Mouse (Mus musculus): ENCODE data around the gene Pga5. TPM values are rescaled to one million over a fixed set of nuclear protein-coding genes. Genes with fewer than 3 reads are reported as not detected.

Pga5 gene
- 3.1 and 4.9 TPM in 2 replicates for total RNA-seq (2012; rRNA removed)

DNA sequence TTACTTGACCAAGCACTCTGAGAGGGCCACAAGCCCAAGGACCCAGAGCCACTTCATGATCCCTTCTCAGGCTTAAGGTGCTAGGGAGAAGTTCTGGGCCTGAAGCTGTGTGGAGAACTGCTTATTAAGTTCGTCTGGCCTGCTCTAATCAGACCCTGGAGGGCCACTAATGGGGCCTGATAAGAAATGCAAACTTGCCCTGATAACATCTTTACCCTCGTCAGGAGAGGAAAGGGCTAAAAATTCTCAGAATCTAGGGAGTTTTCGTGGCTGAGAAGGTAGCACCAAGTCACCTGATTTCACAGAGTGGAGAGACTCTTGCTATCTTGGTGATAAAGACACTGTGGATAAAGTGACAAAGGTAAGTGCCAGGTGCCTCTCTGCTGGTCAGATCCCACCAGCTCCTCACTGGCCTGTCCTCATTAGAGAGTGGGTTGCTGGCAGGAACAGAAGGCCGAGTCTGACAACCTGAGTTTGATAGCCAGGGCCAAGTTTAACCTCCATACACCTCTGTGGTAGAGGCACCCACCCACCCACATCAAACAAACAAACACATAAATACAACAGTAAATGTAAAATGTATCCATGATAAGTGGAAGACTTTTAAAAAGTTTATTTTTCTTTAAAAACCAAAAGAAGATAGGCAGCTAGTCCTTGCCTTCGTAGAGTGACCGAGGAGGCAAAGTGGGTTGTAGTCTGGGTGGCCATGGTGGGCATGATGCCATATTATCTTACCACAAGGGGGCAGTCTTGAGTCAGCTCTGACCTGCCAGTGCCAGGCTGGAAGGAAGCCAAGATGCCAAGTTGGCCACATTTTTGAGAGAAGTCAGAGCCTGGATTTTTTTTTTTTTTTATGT is at the start of gene Pga5:
Gene Pga5, minus strand, starts transcription at position 157 of the 857 bp plus-strand sequence.
- in situ Hi-C loops (cut with MboI; ENCODE audit: low sequenced_read_pairs in 2 of 2, unreplicated experiment in 2 of 2) = no loop called here
- no peak within 1 kb of the TSS for H3K27ac ChIP-seq (ENCODE audit: insufficient read depth, low read depth, low read length, poor library complexity, severe bottlenecking)
- TF ChIP-seq MAFK (IDR thresholded peaks at IDR 0.05; ENCODE audit: insufficient read depth, low read depth, low read length) (no peak), CHD2 (IDR thresholded peaks at IDR 0.05; ENCODE audit: low read depth, low read length) (no peak), ZNF384 (IDR thresholded peaks at IDR 0.05; ENCODE audit: low read depth, low read length) (no peak), ZC3H11A (IDR thresholded peaks at IDR 0.05; ENCODE audit: borderline replicate concordance, low read depth, low read length) (peak; percentile 11; the same call in 1 of the 2 replicates)

DNA sequence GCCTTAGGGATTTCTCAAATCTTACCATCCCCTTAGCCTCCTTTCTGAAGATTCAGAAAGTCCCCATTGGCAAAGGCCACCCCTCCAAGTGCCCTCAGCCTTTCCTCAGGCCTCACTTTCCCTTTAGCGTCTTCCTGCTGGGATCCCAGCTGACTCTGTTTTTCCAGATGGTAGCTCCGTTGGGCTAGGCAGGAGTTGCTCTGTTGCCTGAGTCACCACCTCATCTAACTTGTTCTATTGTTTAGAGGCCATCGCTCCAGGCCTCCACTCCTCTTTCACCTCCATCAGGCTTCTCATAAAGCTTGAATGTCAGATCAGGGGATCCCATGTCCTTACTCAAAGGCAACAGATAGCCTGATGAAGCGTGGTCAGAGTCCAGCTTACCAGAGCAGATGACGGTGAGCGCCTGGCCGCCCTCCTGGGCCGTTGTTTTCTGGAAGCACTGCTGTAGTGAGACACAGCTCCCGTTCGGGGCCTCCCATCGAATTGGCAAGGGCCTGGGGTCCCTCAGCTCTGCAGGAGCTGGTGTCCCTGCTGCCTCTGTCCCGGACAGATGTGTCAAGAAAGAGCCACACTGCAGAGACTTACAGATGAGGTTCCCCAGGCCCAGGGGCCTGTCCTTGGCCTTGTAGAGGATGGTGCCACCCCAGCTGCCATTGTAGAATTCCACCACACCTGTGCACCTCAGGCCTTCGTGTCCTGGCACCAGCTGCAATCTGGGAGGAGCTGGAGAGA is 46.9 kb upstream of the Pga5 start:
- H3K9ac ChIP-seq (ENCODE audit: insufficient read depth, low read depth, low read length, poor library complexity, severe bottlenecking) = no peak overlapping the region
- DNase-seq (ENCODE audit: low read depth, low spot score) = no peak
- H3K4me1 ChIP-seq (ENCODE audit: control insufficient read depth in 2 of 2, insufficient read depth in 2 of 2, low read length in 2 of 2, poor library complexity in 1 of 2) = peaks cover 0 to 18% of the 10 kb centered on the region in 2 experiments; a peak in 3 of 4 replicates
- no peak for TF ChIP-seq HCFC1 (IDR thresholded peaks at IDR 0.05; ENCODE audit: borderline replicate concordance, insufficient read depth, low read length)
- TF ChIP-seq CHD2 (IDR thresholded peaks at IDR 0.05; ENCODE audit: low read depth, low read length) = no peak
- TF ChIP-seq ZNF384 (IDR thresholded peaks at IDR 0.05; ENCODE audit: low read depth, low read length) = no peak
- H3K4me3 ChIP-seq (ENCODE audit: insufficient read depth in 1 of 2, low read depth in 1 of 2, low read length in 2 of 2, poor library complexity in 1 of 2, severe bottlenecking in 1 of 2) = no peak overlapping the region
- no peaks in the 10 kb centered on the region for H3K9me3 ChIP-seq (ENCODE audit: control insufficient read depth, insufficient read depth, low read depth, low read length)
- no peaks in the 10 kb centered on the region for H3K36me3 ChIP-seq (ENCODE audit: control insufficient read depth, insufficient read depth, low read length, poor library complexity, severe bottlenecking)
- in situ Hi-C loops (cut with MboI; ENCODE audit: low sequenced_read_pairs in 2 of 2, unreplicated experiment in 2 of 2) = loop anchor here in 1 of 2 experiments (25.0 kb wide), 1 partner anchor 238 kb away; the partner anchor contains the start of gene Ms4a10
- no peak overlapping the region for H3K27ac ChIP-seq (ENCODE audit: insufficient read depth, low read depth, low read length, poor library complexity, severe bottlenecking)

More for the DNA sequence above, at the start of gene Pga5:
- DNase-seq (ENCODE audit: low read depth, low spot score) = no peak
- H3K9ac ChIP-seq (ENCODE audit: insufficient read depth, low read depth, low read length, poor library complexity, severe bottlenecking) = no peak within 1 kb of the TSS
- H3K4me3 ChIP-seq (ENCODE audit: insufficient read depth in 1 of 2, low read depth in 1 of 2, low read length in 2 of 2, poor library complexity in 1 of 2, severe bottlenecking in 1 of 2) = no peak within 1 kb of the TSS
- H3K4me1 ChIP-seq (ENCODE audit: control insufficient read depth in 2 of 2, insufficient read depth in 2 of 2, low read length in 2 of 2, poor library complexity in 1 of 2) = peaks cover 2 to 7% of the 10 kb centered on the region in 2 experiments; a peak in 3 of 4 replicates
- no peaks in the 10 kb centered on the region for H3K9me3 ChIP-seq (ENCODE audit: control insufficient read depth, insufficient read depth, low read depth, low read length)
- no peaks in the 10 kb centered on the region for H3K36me3 ChIP-seq (ENCODE audit: control insufficient read depth, insufficient read depth, low read length, poor library complexity, severe bottlenecking)

DNA sequence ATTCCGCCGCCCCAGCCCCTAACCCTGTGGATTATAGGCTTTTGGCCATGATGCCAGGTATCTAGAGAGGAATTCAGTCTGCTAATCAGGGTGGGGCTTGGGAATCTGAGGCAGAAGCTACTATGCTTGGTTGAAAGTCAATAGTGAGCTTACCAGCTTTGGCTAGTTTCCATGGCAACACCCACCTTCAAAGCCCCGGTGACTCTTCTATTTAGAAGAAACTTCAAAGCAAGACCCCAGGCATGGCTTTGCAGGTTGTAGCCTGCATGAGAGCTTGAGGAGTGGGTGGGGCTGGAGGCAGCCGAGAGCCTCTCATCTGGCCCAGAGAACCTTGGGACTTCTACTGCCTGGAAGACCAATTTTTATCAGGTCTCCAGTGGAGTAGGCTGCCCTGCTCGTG is 45.8 kb upstream of the Pga5 start:
- TF ChIP-seq MAFK (IDR thresholded peaks at IDR 0.05; ENCODE audit: insufficient read depth, low read depth, low read length) (no peak), ZC3H11A (IDR thresholded peaks at IDR 0.05; ENCODE audit: borderline replicate concordance, low read depth, low read length) (no peak), CHD2 (IDR thresholded peaks at IDR 0.05; ENCODE audit: low read depth, low read length) (no peak), ZNF384 (IDR thresholded peaks at IDR 0.05; ENCODE audit: low read depth, low read length) (no peak), HCFC1 (IDR thresholded peaks at IDR 0.05; ENCODE audit: borderline replicate concordance, insufficient read depth, low read length) (no peak)
- Histone ChIP-seq H3K9me3 (ENCODE audit: control insufficient read depth, insufficient read depth, low read depth, low read length) (no peaks in the 10 kb centered on the region), H3K4me1 (ENCODE audit: control insufficient read depth in 2 of 2, insufficient read depth in 2 of 2, low read length in 2 of 2, poor library complexity in 1 of 2) (peaks cover 0 to 18% of the 10 kb centered on the region in 2 experiments; a peak in 3 of 4 replicates), H3K36me3 (ENCODE audit: control insufficient read depth, insufficient read depth, low read length, poor library complexity, severe bottlenecking) (no peaks in the 10 kb centered on the region), H3K4me3 (ENCODE audit: insufficient read depth in 1 of 2, low read depth in 1 of 2, low read length in 2 of 2, poor library complexity in 1 of 2, severe bottlenecking in 1 of 2) (no peak overlapping the region), H3K27ac (ENCODE audit: insufficient read depth, low read depth, low read length, poor library complexity, severe bottlenecking) (no peak overlapping the region), H3K9ac (ENCODE audit: insufficient read depth, low read depth, low read length, poor library complexity, severe bottlenecking) (no peak overlapping the region)
- DNase-seq (ENCODE audit: low read depth, low spot score) = peak; percentile 78
- in situ Hi-C loops (cut with MboI; ENCODE audit: low sequenced_read_pairs in 2 of 2, unreplicated experiment in 2 of 2) = loop anchor here in 1 of 2 experiments (25.0 kb wide), 1 partner anchor 239 kb away; the partner anchor contains the start of gene Ms4a10

DNA sequence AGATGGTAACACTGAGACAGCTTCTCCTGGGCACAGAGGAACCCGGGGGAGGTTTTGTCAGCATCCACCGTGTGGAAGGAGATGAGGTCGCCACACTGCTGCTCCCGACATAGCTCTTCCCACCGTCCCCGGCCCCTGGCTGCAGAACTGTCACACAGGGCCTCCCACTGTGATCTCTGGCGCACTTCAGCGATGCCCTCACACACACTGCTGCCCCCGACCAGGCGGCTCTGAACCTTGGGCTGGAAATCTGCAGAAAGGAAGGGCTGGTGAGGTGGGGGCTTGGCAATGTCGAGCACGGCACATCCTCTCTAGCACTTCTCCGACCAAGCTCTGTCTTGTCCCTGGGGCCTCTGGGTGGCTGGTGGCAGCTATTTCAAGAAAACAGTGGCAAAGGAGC is 45.2 kb upstream of the Pga5 start:
- no peak for DNase-seq (ENCODE audit: low read depth, low spot score)
- in situ Hi-C loops (cut with MboI; ENCODE audit: low sequenced_read_pairs in 2 of 2, unreplicated experiment in 2 of 2) = loop anchor here in 1 of 2 experiments (25.0 kb wide), 1 partner anchor 239 kb away; the partner anchor contains the start of gene Ms4a10
- Histone ChIP-seq H3K4me1 (ENCODE audit: control insufficient read depth in 2 of 2, insufficient read depth in 2 of 2, low read length in 2 of 2, poor library complexity in 1 of 2) (peaks cover 0 to 18% of the 10 kb centered on the region in 2 experiments; a peak in 3 of 4 replicates), H3K4me3 (ENCODE audit: insufficient read depth in 1 of 2, low read depth in 1 of 2, low read length in 2 of 2, poor library complexity in 1 of 2, severe bottlenecking in 1 of 2) (no peak overlapping the region), H3K27ac (ENCODE audit: insufficient read depth, low read depth, low read length, poor library complexity, severe bottlenecking) (no peak overlapping the region), H3K9me3 (ENCODE audit: control insufficient read depth, insufficient read depth, low read depth, low read length) (no peaks in the 10 kb centered on the region), H3K36me3 (ENCODE audit: control insufficient read depth, insufficient read depth, low read length, poor library complexity, severe bottlenecking) (no peaks in the 10 kb centered on the region), H3K9ac (ENCODE audit: insufficient read depth, low read depth, low read length, poor library complexity, severe bottlenecking) (no peak overlapping the region)
- TF ChIP-seq ZC3H11A (IDR thresholded peaks at IDR 0.05; ENCODE audit: borderline replicate concordance, low read depth, low read length) (no peak), CHD2 (IDR thresholded peaks at IDR 0.05; ENCODE audit: low read depth, low read length) (no peak), MAFK (IDR thresholded peaks at IDR 0.05; ENCODE audit: insufficient read depth, low read depth, low read length) (no peak), HCFC1 (IDR thresholded peaks at IDR 0.05; ENCODE audit: borderline replicate concordance, insufficient read depth, low read length) (no peak), ZNF384 (IDR thresholded peaks at IDR 0.05; ENCODE audit: low read depth, low read length) (no peak)
